Mouse (Mus musculus): ENCODE measurements around the gene Fbxw15.
"Not testable (repeated sequence)": the region's sequence is repeated elsewhere in the genome, so short reads cannot be mapped to it uniquely, and the experiment has no call there.

Fbxw15 gene

DNA sequence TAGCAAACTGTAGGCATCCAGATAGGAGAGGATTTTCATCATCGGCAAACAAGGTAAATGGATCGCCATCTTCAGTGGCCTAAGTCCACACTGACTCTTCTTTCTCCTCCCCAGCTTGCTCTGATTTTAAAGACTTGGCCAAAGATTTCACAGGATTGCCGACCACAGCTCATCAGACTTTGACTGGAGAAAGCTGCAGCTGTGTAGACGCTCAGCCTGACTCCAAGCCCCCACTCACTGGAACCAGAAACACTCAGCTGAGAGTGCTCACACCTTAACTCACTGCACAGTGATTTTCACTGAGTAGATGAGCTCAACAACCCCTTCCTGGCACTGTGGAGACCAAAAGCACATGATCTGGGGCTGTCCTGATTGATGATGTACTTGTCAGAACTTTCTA is at the start of gene Fbxw15:
Gene Fbxw15 (minus strand): TSS at position 101 of the 400 bp plus-strand sequence.
- DNase-seq (ENCODE audit: extremely low read depth, low read depth, low spot score): not testable (repeated sequence)

DNA sequence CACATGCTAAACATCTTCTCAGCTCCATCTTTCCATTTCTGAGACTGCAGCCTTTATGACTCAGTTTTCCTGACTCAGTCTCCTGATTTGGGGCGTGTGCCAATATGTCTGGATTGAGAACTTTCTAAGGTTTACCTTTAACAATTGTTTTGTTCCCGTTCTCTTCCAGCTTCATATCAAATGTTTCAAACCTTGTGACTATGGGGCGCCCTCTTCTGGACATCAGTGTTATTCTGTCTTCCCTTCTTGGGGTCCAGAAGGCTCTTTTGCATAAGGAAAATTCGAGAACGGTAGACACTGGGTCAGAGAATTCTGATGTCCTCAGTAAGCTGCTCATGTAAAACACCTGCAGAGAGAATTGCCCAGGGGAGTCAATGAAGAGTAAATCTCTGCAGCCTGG is 38.8 kb upstream of the Fbxw15 start:
- not testable (repeated sequence) for DNase-seq (ENCODE audit: extremely low read depth, low read depth, low spot score)

DNA sequence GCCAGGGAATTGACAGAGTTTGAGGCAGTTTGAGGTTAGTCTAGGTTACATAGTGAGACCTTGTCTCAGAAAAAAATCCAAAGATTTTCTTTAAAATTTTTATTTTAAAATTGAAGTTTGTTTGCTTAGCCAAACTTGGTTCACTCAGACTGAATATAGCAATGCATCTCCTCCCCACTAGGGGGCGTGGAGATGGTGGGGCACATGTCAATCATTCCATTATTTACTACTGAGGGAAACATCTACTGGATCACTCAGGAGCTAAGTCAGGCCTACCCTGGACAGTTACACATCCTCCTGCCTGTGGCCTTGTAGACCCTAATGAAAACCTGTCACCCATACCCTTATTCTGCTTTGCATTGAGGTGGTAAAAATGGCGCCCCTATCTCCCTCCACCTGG is 34.1 kb upstream of the Fbxw15 start:
- not testable (repeated sequence) for DNase-seq (ENCODE audit: extremely low read depth, low read depth, low spot score)

DNA sequence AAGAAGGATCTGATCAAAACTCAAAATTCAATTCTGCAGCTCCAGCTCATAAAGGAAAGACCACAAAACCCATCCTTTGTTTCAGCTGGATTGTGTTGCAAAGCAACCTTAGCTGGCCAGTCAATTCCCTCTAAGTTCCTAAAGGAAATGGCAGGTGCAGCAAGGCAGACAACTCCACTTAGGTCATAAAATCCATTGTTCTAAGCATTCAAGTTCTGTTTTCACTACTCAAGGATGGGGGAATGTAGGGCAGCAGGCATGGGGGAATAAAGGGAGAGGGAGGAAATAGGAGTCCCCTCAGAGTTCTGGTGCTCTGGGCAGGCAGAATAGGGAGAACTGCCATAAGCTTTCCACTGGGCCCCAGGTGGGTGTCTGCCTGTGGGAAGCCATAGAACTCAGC is 29.2 kb upstream of the Fbxw15 start:
- no peak for DNase-seq (ENCODE audit: extremely low read depth, low read depth, low spot score)

DNA sequence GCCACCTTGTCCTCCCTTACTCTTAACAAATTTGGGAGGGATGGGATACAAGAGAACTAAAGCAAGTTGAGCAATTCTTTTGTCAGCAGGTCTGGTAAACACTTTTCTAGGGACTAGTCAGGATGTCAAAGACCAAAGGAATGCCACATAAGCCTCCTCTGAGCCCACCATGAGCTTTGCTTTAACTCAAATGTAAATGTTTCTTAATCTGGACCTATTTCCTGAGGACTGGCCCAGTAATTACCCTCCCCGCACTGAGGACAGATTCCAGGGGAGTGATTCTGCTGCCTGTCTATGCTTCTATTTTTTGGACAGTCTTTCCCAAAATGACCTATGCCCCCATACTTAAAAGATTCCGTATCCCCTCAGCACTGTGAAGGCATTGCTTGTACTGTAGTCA is 26.8 kb upstream of the Fbxw15 start:
- DNase-seq (ENCODE audit: extremely low read depth, low read depth, low spot score): no peak

DNA sequence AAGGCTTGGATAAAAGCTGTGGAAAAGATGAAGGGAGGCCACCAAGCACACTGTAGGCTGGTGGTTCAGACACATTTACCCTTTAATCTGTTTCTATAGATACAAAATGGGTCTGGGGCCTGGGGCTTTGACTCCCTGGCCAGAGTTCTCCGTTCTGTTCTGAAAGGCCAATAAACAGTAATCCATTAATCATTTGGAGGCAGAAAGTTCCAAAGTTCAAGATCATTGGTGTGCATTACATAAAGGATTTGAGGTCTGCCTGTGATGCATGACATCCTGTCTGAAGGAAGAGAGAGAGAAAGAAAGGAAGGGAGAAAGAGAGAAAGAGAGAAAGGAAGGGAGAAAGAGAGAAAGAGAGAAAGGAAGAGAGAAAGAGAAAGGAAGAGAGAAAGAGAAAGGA is 2.5 kb downstream of the Fbxw15 start:
- no peak for DNase-seq (ENCODE audit: extremely low read depth, low read depth, low spot score)

DNA sequence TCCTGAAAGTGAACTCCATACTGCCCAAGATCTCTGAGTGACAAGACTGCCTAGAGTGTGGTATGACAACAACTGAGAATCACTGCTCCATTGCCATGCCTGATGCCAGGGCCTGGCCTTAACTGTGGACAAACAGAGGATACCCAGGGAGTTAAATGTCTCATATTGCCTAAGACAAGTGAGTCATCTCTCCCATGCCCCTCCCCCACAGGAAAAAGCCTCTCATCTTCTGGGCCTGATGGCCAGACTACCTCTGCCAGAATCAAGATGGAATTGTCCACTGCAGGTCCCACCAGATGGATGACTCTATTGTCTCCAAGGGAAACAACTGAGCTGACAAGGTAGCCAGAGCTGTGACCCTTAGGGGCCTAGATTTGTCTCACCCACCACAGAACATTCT is 6.0 kb downstream of the Fbxw15 start:
- DNase-seq (ENCODE audit: extremely low read depth, low read depth, low spot score): not testable (repeated sequence)

DNA sequence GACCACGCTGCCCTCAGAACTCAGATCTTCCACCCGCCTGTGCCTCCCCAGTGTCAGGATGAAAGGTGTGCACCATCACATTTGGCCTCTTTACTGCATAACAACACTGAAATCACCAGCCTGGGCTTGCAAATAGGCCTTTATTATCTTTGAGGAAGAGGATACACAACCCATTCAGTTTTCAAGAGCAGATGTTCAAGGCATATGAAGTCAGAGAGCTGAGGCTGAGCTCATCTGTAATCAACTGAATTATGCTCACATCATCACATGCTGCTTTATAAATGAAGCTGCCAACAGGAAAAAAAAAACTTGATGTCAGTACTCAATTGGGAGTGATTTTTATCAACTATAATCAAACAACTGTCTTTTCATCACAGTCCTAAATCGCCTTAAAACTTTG is 15.6 kb downstream of the Fbxw15 start:
- DNase-seq (ENCODE audit: extremely low read depth, low read depth, low spot score): no peak

DNA sequence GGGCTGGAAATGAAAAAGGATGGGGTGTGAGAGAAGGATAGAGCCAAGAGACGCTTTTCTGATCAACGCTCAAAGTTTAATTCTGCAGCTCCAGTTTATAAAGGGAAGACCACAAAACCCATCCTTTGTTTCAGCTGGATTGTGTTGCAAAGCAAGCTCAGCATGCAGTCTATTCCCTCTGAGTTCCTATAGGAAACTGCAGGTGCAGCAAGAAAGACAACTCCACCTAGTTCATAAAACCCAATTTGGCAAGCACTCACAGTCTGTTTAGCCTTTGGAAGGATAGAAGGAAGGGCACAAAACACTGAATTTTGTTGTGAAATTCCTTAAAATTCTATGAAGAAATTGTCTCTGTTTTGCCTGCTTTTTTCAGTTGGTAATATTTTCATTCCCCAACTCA is 18.4 kb downstream of the Fbxw15 start:
- DNase-seq (ENCODE audit: extremely low read depth, low read depth, low spot score): not testable (repeated sequence)

DNA sequence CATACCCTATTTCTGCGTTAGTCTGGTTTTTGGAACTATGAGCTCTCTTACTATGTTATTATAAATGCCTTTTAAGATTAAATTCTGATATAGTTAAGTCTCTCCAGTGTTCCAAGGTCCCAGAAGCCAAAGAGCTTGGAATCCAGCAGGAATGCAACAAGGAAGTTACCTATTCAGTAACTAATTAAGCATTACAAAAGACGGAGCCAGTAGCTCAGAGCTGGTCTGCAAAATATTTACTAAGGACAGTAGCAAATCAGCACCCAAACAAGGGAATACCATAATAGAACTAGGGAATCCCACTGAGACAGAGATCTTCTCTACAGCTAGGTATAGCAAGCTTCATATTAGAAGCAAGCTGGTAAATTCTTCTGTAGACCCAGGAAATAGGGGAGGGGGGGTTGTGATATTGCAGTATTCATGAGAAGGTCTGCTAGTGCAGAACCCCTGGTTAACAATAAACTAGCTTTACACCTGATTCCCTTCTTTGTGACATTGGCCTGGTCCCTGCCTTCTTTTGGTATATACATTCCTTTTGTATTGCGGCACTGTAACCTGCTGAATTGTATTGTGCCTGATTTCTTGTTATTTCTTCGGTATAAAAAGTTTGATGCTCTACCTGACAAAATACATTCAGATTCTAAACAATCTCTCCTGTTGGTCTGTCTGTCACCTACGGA is 44.5 kb downstream of the Fbxw15 start:
- no peak for DNase-seq (ENCODE audit: extremely low read depth, low read depth, low spot score)

Data from fat pad, adult 2 months (tissue).